Mouse (Mus musculus) gastrocnemius, postnatal 10 days (tissue): ENCODE measurements around the gene Tcf12. TPM values are rescaled to one million over a fixed set of nuclear protein-coding genes. Genes with fewer than 3 reads are reported as not detected.
A peak's percentile ranks its signal among the peaks of the same experiment; 100 is the strongest.

ENCODE experiments used
- DNase-seq: peaks from one replicate; pipeline ENCODE4 v3.0.0; 2021; ENCODE audit warnings: mixed read lengths
- long read RNA-seq, 2 experiments: library from polyadenylated mRNA; stranded (forward); transcript quantifications; one replicate each; pipeline ENCODE4 v2.0.0; 2021
- total RNA-seq, 2 experiments: library from RNA; stranded (reverse); gene quantifications; 2 replicates each; pipeline ENCODE4 v1.2.3; 2021

Gene Tcf12
- 10 to 100 TPM; 67.1 to 76.9 TPM for total RNA-seq
- long read RNA-seq, experiment 1, full-length matches to known transcripts: 20 of 38 reads
- long read RNA-seq, experiment 1, partial matches to known transcripts: 5 of 38 reads
- long read RNA-seq, experiment 1, other reads (novel, unspliced or antisense): 13 of 38 reads
- long read RNA-seq, experiment 2, full-length matches to known transcripts: 4 of 25 reads
- long read RNA-seq, experiment 2, partial matches to known transcripts: 9 of 25 reads
- long read RNA-seq, experiment 2, other reads (novel, unspliced or antisense): 12 of 25 reads

DNA sequence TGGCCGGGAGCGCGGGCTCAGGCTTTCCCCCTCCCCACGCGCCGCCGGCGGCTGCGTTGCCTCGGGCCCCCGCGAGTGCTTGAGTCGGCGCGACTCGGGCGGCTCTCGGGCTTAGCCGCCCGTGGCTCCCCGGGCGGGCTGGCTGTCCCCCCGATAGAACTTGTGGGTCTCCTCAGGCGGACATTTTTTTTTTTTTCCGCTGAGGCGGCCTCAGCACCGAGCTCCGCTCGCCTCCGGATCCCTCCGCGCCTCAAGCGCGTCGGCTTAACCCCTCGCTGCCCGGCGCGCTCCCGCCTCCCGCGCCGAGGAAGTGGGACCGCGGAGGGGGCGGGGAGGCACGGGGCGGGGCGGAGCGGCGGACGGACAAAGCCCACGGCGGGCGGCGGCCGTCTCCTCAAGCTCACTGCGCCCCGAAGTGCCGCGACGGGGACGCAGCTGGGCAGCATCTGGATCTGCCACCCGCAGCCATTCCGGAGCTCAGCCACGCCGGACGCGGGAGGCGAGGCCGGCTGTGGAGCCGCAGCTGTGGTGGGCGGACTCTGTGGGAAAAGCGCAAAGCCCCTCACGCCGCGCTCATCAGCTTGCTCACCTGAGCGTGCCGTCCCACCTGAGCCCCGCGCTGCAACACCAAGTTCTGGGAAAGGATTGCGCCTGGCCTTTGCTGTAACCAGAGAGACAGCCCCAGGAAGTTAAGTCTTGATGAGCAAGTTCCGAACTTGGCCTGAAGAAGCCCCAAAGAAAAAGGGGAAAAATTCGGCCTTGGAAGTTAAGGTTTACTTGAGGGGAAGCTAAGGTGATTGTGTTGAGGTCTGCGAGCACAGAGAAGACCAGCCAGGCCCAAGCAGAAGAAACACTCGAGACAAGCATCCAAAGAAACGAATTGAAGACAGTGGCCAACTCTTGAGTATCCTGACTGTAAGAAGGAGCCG is at the start of gene Tcf12:
TSS of gene Tcf12 (minus strand) at position 250 of the 929 bp plus-strand sequence.
- peak; percentile 84 for DNase-seq

DNA sequence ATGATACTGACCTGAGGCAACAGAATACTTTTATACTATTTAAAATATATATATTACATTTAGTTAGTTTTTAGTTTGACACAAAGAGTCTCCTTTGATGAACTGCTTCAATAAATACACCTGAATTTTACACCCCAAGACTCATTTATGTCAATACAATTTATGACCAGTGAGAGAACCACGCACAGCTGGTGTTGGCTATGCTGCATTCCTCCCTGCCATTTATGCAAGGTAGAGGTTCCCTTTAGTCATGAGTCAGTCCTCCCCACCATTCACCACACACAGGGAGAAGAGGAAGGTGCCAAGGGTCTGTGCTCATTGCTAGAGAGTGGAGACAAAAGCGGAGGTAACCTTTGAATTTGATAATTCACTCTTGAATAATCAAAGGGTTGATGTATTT is 46.7 kb upstream of the Tcf12 start:
- DNase-seq: no peak

DNA sequence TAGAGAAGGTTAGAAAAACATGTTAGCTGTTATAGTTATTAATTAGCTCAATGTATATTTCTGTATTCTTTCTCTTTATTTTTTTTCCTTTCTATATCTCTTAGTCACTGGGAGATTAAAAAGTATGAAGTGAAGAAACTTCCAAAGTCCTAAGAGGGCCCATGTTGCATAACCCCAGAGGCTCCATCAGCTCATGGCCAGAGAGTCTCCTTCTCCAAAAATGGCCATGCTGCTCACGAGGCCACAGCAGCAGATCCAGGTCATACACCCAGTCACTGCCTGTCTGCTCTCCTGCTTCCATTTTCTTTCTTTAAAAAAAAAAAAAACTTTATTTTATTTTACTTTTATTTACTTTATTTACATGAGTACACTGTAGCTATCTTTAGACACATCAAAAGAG is 45.4 kb upstream of the Tcf12 start:
- DNase-seq: no peak

DNA sequence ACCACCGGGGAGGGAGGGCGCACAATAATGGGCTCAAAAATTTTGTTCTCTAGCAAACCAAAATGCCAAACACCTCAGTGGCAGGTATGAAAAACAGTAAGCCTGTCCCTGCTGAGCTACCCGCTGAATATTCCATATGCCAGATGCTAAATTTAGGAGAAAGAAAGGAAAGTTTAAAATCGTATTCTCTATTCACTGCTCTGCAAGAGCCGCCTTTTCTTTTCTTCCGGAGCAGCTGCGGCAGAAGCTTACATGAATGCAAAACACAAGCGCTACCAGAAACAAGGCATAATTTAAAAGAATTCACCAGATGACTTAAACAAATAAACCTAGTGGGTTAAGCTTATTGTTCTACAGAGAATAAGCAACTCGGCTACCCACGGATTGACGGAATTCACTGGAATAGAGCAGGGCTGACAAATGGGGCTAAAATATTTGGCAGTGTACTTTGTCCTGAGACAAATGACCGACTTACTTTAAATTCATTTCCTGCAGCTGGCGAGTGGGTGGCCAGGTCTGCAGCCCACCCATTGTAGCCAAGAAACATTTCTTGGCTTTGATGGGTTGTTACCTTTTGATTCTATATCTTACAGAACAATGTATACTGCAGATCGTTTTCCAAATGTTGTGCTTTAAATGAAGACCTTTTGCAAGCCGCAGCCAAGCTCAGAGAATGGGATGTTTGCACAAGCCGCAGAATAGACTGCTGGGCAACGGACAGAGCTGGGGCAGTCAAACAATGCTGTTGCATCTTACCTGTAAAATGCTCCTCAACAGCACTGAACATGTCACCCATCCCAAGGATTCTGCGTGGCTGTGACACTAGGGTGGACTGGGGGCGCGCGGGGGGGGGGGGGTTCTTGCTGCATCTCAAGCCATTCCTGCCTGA is 43.8 kb upstream of the Tcf12 start:
- no peak for DNase-seq

GRCm38 (mm10) chr9:72144148-72144547 is 32.5 kb upstream of the Tcf12 start:
- DNase-seq: no peak

DNA sequence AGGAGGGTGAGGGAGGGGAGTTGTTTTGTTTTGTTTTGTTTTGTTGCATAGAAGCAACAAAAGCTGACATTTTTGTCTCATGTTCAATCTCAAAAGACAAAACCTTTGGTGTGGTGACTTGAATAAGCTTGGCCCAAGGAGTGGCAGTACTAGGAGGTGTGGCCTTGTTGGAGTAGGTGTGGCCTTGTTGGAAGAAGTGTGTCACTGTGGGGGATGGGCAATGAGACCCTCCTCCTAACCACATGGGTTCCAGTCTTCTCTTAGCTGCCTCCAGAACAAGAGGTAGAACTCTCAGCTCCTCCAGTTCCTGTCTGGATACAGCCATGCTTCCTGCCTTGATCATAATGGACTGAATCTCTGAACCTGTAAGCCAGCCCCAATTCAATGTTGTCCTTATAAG is 26.2 kb upstream of the Tcf12 start:
- no peak for DNase-seq

GRCm38 (mm10) chr9:72133772-72134245 is 22.1 kb upstream of the Tcf12 start:
- no peak for DNase-seq

GRCm38 (mm10) chr9:72133089-72133771 is 21.6 kb upstream of the Tcf12 start:
- peak; percentile 89 for DNase-seq

GRCm38 (mm10) chr9:72132728-72133088 is 21.0 kb upstream of the Tcf12 start:
- no peak for DNase-seq

GRCm38 (mm10) chr9:72129884-72130283 is 18.2 kb upstream of the Tcf12 start:
- no peak for DNase-seq

DNA sequence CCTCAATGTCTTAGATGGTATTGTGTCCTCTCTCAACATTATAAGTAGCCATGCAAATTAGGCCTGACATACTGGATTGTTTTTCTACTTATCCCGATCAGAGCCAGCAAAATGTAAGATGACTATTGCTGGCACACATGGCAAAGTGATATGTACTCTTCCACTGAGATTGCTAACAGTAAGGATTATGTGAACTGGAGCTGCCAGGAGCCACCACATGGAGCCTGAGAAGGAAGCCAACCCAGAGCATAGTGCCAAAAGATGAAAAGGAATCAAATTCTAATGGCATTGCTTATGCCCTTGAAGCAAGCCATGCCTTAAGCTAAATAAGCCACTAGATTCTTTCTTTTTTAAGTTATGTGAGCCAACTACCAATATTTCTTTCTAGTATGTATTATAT is 13.8 kb upstream of the Tcf12 start:
- no peak for DNase-seq

- no peak for DNase-seq
These were observed 6.8 kb upstream of the Tcf12 start for GRCm38 (mm10) chr9:72118490-72118889.

DNA sequence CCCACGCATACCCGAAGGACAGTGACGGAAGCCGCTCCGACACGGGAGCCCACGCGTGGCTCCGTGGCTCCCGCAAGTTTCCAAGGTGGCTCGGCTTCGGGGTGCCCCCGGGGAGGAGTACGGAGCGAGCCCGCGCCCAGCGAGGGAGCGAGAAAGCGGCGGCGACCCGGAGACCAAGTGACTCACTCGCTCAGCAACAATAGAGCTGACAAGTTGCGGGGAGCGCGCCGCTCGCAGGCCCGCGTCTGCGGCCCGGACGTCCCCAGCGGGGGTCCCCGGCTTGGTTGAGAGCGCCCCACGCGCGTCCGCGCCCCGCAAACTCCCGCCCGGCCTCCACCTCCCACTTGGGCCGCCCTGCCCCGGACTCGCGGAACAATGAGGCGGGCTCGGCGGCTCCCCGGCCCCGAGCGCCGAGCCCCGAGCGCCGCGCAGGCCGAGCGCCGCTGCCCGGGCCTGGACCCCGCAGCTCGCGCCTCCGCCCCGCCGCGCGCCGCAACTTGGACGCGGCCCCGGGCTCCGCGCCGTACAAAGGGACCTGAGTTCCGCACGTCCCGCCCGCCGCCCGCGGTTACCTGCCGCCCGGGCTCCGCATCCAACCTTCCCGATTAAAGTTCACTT is 558 bp downstream of the Tcf12 start:
- peak; percentile 61 for DNase-seq

DNA sequence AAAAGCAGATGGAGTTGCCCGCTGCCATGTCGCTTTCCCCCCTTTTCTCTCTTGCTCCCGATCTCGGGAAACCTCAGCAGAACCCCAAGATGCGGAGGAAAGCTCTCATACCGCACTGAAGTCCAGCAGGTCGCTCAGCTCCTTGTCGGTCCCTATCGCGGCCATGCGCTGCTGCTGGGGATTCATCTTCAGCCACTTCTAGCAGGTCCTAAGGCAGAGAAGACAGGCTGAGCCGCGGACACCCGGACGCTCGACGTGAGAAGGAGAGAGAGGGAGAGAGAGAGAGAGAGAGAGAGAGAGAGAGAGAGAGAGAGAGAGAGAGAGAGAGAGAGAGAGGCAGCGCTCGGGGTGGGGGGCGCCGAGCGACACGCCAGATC is 1.1 kb downstream of the Tcf12 start:
- peak; percentile 40 for DNase-seq

- DNase-seq: no peak
These were observed 8.2 kb downstream of the Tcf12 start for GRCm38 (mm10) chr9:72103471-72103870.

GRCm38 (mm10) chr9:72099945-72100685 is 11.6 kb downstream of the Tcf12 start:
- DNase-seq: no peak

DNA sequence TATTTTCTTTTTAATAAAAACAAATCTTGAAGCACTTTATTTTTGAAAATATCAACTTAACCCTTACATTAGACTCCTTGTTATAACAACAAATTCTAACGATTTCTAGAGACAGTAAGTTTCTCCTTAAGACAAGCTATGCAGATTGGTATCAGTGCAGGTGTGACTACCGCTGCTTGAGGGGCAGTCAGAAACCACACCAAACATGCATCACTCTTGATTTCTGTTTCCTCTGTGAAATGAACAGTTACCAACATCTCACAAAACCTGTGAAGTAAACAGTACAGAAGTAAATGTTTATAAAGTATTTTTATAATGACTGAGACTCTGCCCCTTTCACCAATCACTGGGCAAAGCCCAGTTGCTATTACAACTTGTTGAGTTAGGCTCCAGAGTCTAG is 13.6 kb downstream of the Tcf12 start:
- no peak for DNase-seq

DNA sequence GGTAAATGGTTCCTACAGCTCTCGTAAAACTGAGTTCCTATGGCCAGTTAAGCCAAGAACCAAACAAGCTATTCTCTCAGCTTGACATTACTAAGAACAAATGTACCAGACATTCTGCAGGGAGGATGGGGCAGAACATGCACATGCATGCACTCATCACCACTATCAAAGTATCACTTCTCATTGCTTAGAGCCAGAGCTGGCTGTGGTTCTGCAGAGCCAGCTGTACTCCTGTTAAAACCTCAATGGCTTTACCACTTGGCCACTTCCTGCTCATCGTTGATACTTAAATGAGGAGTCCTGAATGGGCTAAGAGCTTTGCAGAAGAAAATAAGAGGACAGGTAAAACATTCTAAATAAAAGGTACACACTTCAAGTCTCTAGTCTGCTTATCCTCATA is 14.6 kb downstream of the Tcf12 start:
- DNase-seq: no peak

GRCm38 (mm10) chr9:72094675-72095074 is 17.0 kb downstream of the Tcf12 start:
- DNase-seq: no peak

- DNase-seq: no peak
These were observed 19.5 kb downstream of the Tcf12 start for GRCm38 (mm10) chr9:72092191-72092590.
